Mouse (Mus musculus) testis, postnatal 14 days (tissue): ENCODE measurements around the gene Ppp1r1b.

Source experiments
- DNase-seq: peaks from one replicate; pipeline ENCODE4 v3.0.0; 2021; ENCODE audit warnings: low spot score

The Ppp1r1b gene

DNA sequence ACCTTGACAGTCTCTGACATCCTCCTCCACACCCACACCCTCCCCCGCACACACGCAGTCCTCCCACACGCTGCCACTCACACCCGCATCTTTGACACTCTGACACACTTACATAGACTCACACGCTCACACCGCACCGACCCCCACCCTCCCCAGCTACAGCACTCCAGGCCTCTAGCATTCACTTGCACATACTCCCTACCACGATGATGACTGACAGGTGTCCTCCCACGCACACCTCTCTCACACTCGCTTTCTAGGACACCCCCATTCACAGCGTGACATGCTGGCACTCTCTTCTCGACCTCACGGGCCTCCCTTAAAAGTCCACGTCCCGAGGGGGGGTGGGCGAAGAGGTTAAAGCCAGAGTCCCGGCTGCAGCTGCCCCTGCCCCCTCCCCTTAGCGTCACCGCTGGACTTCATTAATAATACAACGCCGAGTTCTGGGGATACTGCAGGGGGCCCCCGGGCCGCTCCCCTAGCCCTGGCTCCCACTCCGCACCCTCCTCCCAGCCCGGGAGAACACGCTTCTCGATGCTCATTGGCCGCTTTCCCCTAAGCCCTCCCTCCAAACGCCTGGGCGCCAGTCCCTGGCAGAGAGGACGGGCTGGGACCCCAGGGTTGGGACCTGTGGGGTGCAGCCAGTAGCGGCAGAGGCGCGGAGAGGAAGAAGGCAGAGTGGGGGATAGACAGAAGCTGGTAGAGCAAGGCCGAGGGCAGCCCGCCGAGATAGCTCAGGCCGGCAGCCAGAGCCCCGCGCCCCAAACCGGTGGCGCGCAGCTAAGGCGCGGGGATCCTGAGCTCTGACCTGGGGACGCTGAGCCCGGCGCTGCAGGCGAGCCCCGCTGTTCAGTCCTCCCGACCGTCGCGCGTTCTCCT lies at the start of gene Ppp1r1b:
Gene Ppp1r1b, plus strand, starts transcription at position 322 of the 879 bp plus-strand sequence.
- peak; percentile 73 for DNase-seq

DNA sequence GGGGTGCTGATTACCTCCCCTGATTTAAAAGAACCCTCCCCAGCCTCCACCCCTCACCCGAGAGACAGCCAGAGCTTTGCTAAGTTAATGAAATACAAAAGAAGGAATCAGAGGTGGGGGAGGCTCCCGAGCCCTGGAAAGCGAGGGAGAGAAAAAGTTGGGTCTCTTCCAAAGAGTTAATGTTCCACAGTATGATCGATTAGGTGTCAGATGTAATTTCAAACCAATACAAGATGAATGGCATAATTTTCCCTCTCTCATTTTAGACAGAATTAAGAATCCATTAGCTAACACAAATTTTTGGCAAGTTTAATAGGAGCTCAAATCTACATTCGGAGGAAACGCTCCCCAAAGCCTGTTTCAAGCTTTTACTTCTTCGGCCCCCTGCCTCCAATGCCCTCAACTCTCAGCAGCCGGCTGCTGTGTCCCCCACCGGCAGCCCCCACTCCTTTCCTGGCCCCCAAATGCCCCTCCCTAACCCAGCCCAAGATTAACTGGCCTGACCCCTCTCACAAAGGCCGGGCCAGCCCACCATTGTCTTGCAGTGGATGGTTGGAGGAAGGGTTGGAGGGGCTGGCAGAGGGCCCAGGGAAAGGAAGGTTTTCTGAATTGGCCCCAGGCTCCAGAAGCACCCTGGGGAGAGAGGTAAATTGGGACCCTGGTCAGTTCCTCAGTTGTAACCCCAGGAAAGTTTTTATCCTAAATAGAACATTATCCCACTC lies 49.6 kb upstream of the Ppp1r1b start:
- DNase-seq, result no peak

DNA sequence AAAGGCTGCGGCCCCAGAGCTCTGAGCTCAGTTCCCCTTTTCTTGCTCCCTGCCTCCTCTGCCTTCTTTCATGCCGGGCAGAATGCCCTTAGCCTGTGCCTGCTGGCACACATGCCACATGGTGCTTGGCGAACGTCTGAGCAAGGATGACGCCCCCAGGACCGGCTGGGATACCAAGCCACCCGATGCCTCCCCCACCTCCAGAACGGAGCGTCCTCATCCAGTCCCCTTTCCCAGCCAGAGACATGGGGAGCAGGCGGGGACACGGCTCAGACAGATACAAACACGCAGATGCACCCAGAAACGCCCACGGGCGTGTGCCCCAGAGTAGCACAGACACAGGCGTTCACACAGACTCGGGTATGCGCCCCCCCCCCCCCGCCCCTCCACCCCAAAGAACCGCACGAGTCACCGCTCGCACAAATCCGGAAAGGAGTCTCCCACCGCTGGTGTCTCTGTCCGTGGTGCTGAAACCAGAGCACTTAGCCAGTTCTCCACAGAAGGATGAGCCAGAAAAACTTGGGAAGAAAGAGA lies 34.3 kb upstream of the Ppp1r1b start:
- DNase-seq, result peak; percentile 39

DNA sequence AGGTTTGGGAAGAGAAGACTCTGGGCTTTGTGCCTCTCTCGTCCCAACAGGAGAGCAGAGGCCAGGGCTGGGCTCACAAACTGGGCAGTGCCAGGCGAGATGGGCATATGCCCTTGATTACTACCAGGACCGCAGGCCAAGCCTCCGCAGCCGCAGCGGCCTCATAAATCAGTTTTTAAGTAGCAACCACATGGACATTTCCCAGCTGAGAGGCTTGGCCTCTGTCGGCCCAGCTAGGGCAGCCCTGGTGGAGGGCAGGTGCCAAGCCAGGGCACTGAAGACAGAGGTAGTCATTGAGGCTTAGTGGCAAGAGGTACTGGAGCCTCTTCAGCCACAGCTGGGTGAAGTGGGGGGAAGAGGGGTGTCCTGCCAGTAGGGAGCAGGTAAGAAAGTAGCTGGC lies 30.7 kb upstream of the Ppp1r1b start:
- DNase-seq, result no peak

DNA sequence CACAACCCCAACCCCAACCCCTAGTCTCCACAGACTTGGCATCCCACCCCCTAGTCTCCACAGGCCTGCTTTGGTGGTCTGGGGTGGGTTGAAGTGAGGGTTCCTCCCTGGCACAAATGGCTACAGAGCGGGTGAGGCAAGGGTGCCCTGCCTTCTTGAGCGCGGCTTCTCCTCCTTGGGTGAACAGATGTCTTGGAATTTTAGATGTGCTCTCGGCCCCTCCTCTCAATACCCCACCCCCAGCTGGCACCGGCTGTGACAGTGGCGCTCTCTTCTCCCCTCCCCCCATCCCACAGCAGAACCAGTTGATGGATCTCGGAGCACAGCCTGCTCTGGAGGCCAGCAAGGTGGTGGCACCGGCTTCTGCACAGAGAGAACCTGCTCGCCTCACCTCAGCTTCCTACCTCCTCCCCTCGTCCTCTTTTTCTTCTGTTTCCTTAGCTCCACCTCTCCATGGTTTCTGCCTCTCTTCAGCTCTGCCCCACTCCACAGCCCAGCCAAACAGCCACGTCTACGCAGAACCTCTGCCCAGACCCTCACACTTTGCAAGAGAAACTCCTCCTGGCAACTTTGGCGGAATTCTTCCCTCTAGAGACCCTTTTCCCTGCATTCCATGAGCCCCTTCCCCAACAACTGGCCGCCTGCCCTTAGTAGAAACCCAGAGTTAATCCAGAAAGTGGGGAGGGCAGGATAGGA lies 29.6 kb upstream of the Ppp1r1b start:
- DNase-seq, result no peak

DNA sequence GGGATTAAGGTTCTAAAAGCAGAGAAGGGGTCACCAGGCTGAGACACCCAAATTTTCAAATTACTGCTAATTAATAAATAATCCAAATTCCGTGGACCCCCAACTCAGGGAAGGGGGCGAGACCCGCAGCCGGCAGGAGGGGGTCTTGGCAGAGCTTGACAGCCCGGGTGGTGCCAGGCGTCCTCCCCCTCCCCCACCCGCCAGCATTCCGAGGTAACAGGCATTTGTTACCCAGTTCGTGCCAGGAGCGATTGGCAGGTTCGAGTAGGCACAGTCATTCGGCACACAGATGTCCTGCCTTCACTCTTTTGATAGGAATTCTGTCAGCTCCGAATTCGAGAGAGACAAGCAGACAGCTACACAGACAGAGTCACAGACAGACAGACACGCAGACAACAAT lies 29.1 kb upstream of the Ppp1r1b start:
- no peak for DNase-seq

DNA sequence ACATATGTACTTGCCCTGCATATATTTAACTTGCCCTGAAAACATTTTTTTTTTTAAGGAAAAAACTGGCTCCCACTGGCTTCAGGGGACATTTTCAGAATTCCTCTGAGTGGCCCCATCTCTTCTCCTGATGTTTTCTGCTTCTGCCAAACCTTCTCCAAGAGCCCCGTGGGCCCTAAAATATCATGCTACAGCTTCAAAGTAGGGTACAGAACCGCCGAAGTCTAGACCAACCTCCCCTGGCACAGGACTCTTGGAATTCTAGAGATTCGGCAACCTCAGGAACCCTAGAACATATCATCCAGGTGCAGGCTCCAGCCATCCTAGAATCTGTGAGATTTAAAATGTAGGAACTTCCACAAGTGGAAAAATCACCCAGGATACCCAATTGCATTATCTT lies 28.7 kb upstream of the Ppp1r1b start:
- no peak for DNase-seq

DNA sequence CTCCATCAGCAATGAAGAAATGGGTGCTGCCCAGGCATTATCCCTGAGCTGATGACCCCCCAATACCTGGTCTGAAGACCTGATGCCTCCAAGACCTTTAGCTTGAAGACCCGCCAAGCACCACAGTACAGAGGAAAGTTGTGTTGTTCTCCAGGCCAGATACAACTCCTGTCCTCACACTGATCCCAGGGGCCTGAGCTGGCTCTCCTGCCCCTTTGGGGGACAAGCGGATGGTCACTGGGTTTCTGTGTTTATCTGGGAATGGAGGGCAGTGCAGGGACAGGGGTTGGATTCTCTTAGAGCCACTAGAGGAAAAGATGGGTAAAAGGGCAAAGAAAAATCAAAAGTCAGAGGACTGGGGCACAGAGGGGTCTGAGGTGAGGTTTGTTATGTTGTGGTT lies 28.3 kb upstream of the Ppp1r1b start:
- no peak for DNase-seq

DNA sequence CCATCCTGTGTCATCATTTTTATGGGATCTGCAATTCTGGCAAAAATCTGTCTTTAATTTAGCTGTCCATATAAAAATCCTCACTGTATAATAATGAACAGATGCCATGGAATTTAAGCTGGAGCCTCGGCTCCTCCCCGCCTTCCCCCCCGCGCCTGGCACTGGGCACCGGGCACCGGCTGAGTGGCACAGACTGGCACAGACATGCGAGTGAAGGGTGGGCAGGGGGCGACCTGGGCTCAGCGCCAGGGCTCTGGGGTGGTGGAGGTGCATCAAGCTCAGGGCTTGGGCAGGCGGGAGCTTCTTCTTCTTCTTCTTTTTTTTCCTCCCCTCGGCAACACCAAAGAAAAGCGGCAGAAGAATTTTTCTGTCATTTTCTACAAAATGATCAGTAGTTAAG lies 27.8 kb upstream of the Ppp1r1b start:
- no peak for DNase-seq

DNA sequence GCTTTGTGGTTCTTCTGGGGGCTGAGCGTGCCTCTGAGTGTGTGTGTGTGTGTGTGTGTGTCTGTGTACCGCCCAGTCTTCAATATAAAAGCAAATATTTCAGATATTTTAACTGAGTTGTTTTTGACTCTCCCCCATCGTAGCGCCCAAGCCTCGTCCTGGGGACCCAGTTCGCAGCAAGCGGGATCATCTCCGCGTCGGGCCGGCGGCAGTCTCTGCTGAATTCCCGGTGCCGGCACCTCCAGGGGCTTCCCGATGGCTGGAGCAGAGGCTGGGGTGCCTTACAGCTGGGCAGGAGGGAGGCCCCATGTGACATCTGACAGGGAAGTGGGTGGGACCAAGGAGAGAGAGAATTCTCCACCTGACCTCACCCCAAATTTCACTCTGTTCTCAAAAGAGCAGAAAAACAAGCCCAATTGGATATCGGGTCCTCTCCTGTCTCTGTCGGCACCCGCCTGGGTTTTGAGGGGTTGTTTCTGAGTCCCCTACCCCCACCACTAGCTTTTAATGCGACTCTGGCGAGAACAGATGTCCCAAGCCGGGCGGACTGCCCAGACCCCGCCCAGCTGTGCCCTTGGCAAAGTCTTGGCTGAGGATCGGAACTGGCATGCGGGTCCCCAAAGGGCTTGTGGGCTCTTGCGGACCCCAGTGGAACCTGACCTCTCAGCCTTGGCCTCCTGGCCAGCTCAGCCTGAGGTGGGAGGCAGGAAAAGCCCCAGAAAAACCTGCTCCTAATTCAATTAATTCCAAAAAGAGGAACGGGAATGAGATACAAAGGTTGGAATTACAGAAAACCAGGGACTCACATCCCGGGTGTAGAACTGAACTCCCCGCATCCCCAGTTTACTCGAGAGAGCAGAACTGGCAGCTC lies 27.2 kb upstream of the Ppp1r1b start:
- DNase-seq, result no peak

DNA sequence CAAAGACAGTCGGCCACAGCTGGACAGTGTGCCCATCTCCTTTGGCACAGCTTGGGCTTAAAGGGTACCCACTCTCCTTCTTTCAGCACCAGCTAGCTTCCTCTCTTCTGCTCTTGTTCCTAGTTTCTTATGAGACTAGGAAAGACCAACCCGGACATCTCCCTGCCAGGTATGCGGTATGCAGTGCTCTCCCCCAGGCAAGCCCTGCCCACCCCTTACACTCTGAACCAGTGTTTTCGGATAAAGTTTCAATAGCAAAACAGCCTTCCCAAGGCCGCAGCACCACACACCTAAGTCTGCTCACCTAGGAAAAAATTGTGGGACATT lies 26.6 kb upstream of the Ppp1r1b start:
- no peak for DNase-seq

DNA sequence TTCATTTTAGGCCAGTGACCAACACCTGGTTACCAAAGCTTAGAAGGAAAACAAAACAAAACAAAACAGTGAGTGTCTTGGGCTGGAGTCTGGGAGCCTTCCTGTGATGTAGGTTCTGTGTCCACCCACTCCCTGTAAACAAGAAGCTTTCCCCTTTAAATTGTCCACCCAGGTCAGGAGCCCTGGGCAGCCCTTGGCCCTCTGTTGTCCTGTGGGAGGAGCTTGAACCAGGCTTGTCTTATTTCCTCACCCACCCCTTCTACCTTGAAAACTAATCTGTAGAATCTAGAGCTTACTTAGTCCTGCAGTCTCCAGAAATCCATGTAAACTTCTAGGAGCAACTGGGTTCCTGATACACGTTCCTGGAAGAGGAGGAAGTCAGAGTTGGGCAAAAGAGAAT lies 26.0 kb upstream of the Ppp1r1b start:
- no peak for DNase-seq

DNA sequence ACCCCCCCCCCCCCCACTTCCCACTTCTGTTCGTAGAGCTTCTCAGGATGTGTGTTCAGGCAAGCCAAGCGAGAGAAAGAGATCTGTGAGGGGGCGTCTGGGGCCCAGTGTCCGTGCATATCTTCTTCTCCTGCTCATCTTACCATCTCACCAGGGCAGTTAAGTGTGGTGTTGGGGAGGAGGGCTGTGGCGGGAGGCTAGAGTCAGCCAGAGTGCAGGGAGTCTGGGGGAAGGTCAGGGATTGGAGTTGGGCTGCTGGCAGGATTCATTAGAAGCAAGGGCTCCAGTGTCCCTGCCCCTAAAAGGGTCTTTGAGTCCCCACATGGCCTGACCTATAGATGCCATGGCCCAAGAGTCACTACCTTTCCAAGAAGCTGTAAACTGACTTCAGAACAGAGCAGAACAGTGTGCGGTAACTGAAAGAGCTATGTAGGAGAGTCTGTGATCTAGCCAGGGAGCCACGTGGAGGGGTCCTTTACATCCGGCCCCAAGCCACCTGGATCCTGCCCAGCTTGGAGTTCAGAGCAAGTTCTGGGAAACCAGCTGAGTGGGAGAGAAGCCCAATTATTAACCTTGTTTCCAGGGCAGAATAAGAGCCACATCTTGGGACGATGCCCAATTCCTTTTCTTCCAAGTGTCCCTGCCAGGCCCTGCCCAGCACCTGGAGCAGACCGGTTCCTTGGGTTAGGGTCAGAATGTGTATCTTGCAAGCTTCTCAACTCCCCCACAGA lies 24.9 kb upstream of the Ppp1r1b start:
- DNase-seq, result no peak

DNA sequence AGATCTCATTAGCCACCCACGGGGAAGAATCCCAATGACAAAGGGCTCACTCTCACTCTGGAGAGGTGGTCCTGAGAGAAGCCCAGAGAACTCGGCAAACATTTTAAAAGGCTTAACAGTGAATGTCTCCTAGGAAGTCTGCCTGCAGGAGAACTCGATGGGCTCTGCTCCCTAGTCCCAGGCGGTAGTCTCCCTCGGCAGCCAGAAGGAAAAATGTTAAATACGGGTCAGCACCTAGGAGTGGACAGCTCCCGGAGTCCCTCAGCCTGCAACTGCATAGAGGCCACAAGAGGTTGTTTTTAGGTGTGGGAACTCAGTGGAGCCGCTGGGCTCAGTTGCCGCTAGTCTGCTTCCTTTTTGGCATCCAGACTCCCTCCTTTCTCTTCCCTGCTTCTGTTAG lies 24.3 kb upstream of the Ppp1r1b start:
- no peak for DNase-seq

DNA sequence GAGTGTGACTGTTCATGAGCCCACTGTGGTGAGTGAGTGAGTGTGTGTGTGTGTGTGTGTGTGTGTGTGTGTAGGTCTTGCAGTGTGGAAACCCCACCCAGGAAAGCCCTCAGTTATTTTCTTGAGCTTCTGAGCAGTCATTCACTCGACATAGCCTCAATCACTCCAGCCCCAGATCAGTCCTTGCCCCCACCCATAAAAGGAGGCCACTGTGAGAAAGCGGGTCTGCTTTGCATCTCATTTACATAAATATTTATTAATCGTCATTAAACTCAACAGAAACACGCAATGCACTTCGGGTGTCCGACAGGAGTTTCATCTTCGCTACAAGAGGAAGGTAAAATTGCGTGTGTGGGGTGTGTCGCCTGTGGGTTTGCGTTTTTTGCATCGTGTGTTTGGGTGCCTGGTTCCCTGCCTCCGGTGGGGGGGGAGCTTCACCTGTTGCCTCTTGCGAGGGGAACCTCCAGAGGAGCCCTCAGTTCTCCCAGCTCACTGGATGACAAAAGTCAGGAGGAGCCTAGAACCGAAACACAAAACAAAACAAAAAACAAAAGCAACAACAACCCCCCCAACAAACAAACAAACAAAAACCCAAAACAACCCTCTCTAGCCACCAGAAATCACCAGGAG lies 22.9 kb upstream of the Ppp1r1b start:
- DNase-seq, result no peak

DNA sequence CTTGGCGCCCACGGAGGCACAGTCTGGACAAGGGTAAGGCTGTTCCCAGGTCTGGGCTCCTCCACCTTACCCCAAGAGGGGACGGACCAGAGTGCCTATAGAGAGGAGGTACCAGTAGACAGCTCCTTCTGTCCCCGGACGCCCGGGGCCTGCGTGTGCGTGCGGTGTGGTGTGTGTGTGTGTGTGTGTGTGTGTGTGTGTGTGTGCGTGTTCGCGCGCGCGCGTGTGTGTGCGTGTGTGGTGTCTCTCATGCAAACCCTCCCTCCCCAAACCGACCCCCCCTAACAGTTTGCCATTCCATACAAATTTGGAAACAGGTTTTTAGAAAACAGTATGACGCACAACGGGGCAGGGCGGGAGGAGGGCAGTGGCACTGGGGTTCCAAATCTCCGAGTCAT lies 22.4 kb upstream of the Ppp1r1b start:
- DNase-seq, result no peak

DNA sequence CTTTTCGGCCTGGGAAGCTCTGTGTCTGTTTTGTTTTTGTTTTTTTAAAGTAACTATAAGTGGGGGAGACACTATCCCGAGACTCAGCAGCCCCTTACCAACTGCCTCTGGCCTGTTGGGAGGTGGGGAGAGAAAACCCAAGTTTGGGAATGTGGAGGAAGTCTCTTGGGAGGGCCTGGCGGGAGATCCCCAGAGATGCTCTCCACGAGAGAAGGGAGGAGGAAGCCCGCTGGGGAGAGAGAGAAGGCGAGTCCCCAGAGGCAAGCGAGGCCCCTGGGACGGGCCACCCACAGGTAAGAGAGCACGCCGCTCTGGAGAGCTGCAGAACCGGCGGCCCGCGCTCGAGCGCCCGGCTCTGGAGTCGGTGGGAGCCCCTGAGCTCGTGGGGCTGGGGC lies 21.5 kb upstream of the Ppp1r1b start:
- no peak for DNase-seq

DNA sequence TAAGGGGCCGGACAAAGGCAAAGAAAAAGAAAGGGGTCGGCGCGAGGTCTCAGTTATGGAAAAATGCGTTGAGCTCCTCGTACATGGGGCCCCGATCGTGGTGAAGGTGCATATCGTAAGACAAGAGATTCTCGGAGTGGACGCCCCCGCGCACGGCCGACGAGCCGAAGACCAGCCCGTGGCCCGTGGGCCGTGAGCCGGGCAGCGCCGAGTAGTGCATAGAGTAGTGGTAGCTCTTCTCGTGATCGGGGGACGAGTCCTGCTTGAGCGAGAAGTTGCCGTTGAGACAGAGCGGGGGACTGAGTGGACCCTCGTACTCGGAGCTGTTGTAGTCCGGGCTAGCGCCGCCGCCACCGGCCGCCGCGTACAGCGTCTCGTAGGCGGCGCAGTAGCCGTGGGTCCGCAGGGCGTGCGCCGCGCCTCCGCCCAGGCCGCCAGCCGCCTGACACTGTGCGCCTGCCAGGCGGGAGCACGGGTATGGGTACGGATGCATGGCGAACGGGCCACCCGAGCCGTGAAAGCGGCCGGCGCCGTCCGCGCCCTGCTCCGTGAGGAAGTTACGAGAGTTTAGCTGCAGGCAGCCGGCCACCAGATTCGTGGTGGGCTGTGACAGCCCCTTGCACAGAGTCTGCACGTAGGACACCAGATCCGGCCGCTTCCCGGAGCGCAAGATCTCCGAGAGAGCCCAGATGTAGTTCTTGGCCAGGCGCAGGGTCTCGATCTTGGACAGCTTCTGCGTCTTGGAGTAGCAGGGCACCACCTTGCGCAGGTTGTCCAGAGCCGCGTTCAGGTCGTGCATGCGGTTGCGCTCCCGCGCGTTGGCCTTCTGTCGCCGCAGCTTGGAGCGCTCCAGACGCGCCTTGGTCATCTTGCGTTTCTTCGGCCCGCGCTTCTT lies 20.8 kb upstream of the Ppp1r1b start:
- DNase-seq, result no peak

DNA sequence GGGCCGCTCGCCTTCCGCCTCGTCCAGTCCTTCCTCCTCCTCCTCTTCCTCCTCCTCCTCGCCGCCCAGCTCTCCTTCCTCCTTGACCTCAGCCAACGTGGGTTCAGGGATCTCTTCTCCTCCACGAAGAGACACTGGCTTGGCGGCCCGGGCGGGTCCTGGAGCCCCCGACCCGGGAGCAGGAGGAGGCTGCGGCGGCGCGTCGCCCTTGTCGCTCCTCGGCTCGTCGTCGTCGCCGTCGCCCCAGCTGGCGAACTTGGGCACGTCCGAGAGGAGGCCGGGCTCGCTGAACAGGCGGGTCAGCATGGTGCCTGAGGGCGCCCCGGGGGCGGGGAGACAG lies 20.2 kb upstream of the Ppp1r1b start:
- no peak for DNase-seq
